Mouse (Mus musculus): ENCODE results near the gene Slc43a1.

DNA sequence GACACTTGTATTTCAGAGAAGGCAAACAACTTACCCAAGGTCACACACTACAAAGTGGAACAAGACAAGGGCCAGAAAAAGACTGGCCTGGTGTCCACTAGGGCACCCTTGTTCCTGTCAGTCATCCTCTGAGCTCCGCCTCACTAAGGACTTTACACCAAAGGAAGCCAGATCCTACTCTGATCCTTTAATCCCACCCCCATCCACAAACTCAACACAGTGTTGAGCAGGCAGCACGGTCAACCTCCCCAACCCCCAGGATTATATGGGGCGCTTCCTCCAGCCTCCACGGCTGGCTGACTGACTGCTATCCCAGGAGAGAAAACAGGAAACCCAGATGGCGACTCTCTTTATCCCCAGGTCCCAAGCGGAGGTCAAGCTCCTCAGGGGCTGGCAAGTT, 44.4 kb downstream of the Slc43a1 start:
- no peak for TF ChIP-seq POLR2A (IDR thresholded peaks at IDR 0.05; ENCODE audit: borderline replicate concordance, low read depth, low read length)
- no peak for TF ChIP-seq CTCF (IDR thresholded peaks at IDR 0.05; ENCODE audit: low read depth, low read length)
